Mouse (Mus musculus): ENCODE measurements around the gene S100a2.

The S100a2 gene

GRCm38 (mm10) chr3:90589947-90590346, at the start of gene S100a2:
S100a2 (plus strand) TSS chr3:90590247.
- DNase-seq (ENCODE audit: low spot score): no peak

- DNase-seq (ENCODE audit: low spot score): peak; percentile 45
Observed at GRCm38 (mm10) chr3:90540904-90541303, 49.1 kb upstream of the S100a2 start.

- no peak for DNase-seq (ENCODE audit: low spot score)
Observed at GRCm38 (mm10) chr3:90549676-90550420, 40.2 kb upstream of the S100a2 start.

- DNase-seq (ENCODE audit: low spot score): no peak
Observed at GRCm38 (mm10) chr3:90550421-90550790, 39.6 kb upstream of the S100a2 start.

- no peak for DNase-seq (ENCODE audit: low spot score)
Observed at GRCm38 (mm10) chr3:90552231-90552630, 37.8 kb upstream of the S100a2 start.

GRCm38 (mm10) chr3:90555954-90556353, 34.1 kb upstream of the S100a2 start:
- no peak for DNase-seq (ENCODE audit: low spot score)

- no peak for DNase-seq (ENCODE audit: low spot score)
Observed at GRCm38 (mm10) chr3:90560008-90560628, 29.9 kb upstream of the S100a2 start, which contains the start of gene S100a3. S100a3 (plus strand) TSS chr3:90560578.

- no peak for DNase-seq (ENCODE audit: low spot score)
Observed at GRCm38 (mm10) chr3:90574691-90575090, 15.4 kb upstream of the S100a2 start.

GRCm38 (mm10) chr3:90575320-90575719, 14.7 kb upstream of the S100a2 start:
- no peak for DNase-seq (ENCODE audit: low spot score)

GRCm38 (mm10) chr3:90576351-90577001, 13.6 kb upstream of the S100a2 start:
- DNase-seq (ENCODE audit: low spot score): no peak

GRCm38 (mm10) chr3:90579433-90579832, 10.6 kb upstream of the S100a2 start:
- no peak for DNase-seq (ENCODE audit: low spot score)

GRCm38 (mm10) chr3:90581141-90581540, 8.9 kb upstream of the S100a2 start:
- no peak for DNase-seq (ENCODE audit: low spot score)

GRCm38 (mm10) chr3:90582156-90582555, 7.9 kb upstream of the S100a2 start:
- no peak for DNase-seq (ENCODE audit: low spot score)

- no peak for DNase-seq (ENCODE audit: low spot score)
Observed at GRCm38 (mm10) chr3:90582556-90582955, 7.5 kb upstream of the S100a2 start.

- DNase-seq (ENCODE audit: low spot score): no peak
Observed at GRCm38 (mm10) chr3:90583893-90584292, 6.2 kb upstream of the S100a2 start.

- DNase-seq (ENCODE audit: low spot score): peak; percentile 86
Observed at GRCm38 (mm10) chr3:90585595-90585994, 4.5 kb upstream of the S100a2 start.

GRCm38 (mm10) chr3:90586016-90586643, 3.9 kb upstream of the S100a2 start:
- no peak for DNase-seq (ENCODE audit: low spot score)

GRCm38 (mm10) chr3:90586906-90587305, 3.1 kb upstream of the S100a2 start:
- DNase-seq (ENCODE audit: low spot score): no peak

- DNase-seq (ENCODE audit: low spot score): no peak
Observed at GRCm38 (mm10) chr3:90587361-90588101, 2.5 kb upstream of the S100a2 start.

- DNase-seq (ENCODE audit: low spot score): no peak
Observed at GRCm38 (mm10) chr3:90589390-90589789, 657 bp upstream of the S100a2 start.

GRCm38 (mm10) chr3:90594466-90594865, 4.4 kb downstream of the S100a2 start:
- no peak for DNase-seq (ENCODE audit: low spot score)

GRCm38 (mm10) chr3:90595556-90595955, 5.5 kb downstream of the S100a2 start:
- DNase-seq (ENCODE audit: low spot score): no peak

Measured in embryo, embryonic 10 days (tissue).